Mouse (Mus musculus) c-Kit-positive CD71-positive TER-119-negative erythroid progenitor cells, embryonic 14.5 days (primary cell): ENCODE measurements around the gene Slc25a4.
"Not testable (repeated sequence)": the region's sequence is repeated elsewhere in the genome, so short reads cannot be mapped to it uniquely, and the experiment has no call there.

Experiments
- DNase-seq: peaks from one replicate; pipeline ENCODE4 v3.0.0-alpha.2; 2013; ENCODE audit warnings: low read depth

Gene Slc25a4

GRCm38 (mm10) chr8:46210404-46211315 lies at the start of gene Slc25a4:
Slc25a4 (minus strand) TSS chr8:46211284.
- peak; percentile 66 for DNase-seq

GRCm38 (mm10) chr8:46257921-46258682 lies 47.0 kb upstream of the Slc25a4 start:
- DNase-seq = no peak

GRCm38 (mm10) chr8:46252456-46252855 lies 41.4 kb upstream of the Slc25a4 start:
- no peak for DNase-seq

GRCm38 (mm10) chr8:46251561-46251960 lies 40.5 kb upstream of the Slc25a4 start:
- no peak for DNase-seq

GRCm38 (mm10) chr8:46246346-46246745 lies 35.3 kb upstream of the Slc25a4 start:
- DNase-seq = no peak

GRCm38 (mm10) chr8:46242946-46243345 lies 31.9 kb upstream of the Slc25a4 start:
- DNase-seq = no peak

- DNase-seq = peak; percentile 70
These were observed 30.7 kb upstream of the Slc25a4 start for GRCm38 (mm10) chr8:46241568-46242374.

- no peak for DNase-seq
These were observed 25.5 kb upstream of the Slc25a4 start for GRCm38 (mm10) chr8:46236441-46237223.

- no peak for DNase-seq
These were observed 23.7 kb upstream of the Slc25a4 start for GRCm38 (mm10) chr8:46234736-46235135.

GRCm38 (mm10) chr8:46232798-46233197 lies 21.7 kb upstream of the Slc25a4 start:
- DNase-seq = no peak

GRCm38 (mm10) chr8:46231968-46232367 lies 20.9 kb upstream of the Slc25a4 start:
- not testable (repeated sequence) for DNase-seq

- no peak for DNase-seq
These were observed 15.5 kb upstream of the Slc25a4 start for GRCm38 (mm10) chr8:46226622-46227021.

- DNase-seq = no peak
These were observed 14.4 kb upstream of the Slc25a4 start for GRCm38 (mm10) chr8:46225501-46225900.

GRCm38 (mm10) chr8:46220566-46220965 lies 9.5 kb upstream of the Slc25a4 start:
- DNase-seq = no peak

GRCm38 (mm10) chr8:46216838-46217237 lies 5.8 kb upstream of the Slc25a4 start:
- no peak for DNase-seq

- no peak for DNase-seq
These were observed 2.9 kb upstream of the Slc25a4 start for GRCm38 (mm10) chr8:46213971-46214480.

- no peak for DNase-seq
These were observed 1.1 kb upstream of the Slc25a4 start for GRCm38 (mm10) chr8:46212194-46212593.

GRCm38 (mm10) chr8:46211611-46212071 lies 557 bp upstream of the Slc25a4 start:
- DNase-seq = no peak

GRCm38 (mm10) chr8:46209057-46209456 lies 2.0 kb downstream of the Slc25a4 start:
- DNase-seq = no peak

- DNase-seq = no peak
These were observed 2.7 kb downstream of the Slc25a4 start for GRCm38 (mm10) chr8:46208354-46208753.

- no peak for DNase-seq
These were observed 5.0 kb downstream of the Slc25a4 start for GRCm38 (mm10) chr8:46206107-46206506.
